Mouse (Mus musculus): ENCODE data around the gene Spp1.

Spp1 gene

DNA sequence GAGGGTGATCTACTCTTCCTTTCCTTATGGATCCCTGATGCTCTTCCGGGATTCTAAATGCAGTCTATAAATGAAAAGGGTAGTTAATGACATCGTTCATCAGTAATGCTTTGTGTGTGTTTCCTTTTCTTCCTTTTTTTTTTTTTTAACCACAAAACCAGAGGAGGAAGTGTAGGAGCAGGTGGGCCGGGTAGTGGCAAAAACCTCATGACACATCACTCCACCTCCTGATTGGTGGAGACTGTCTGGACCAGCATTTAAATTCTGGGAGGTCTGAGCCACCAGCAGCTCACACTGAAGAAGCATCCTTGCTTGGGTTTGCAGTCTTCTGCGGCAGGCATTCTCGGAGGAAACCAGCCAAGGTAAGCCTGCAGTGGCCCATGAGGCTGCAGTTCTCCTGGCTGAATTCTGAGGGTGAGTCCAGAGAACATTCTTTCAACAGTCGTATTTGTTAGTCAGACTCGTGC lies at the start of gene Spp1:
Spp1 (plus strand) TSS at position 284 of the 467 bp plus-strand sequence.
- no peak for DNase-seq (ENCODE audit: low read depth)

DNA sequence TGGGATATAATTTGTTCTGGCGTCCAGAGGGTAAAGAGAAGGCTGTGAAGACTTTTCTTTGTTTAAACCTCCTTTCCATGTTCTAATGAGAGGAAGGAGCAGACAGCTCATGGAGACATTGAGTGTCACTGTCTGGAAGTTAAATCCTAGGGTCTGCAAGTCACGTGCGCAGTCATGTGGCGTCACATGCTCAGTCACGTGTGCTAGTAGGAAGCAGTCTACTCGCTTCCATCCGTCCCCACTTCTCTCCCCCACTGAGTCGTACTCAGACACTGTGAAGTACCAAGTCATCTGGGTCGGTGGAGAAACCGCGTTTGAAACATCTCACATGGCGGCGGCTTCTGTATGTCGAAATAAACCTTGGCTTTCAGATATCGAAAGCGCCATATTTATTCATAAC lies 49.4 kb upstream of the Spp1 start:
- DNase-seq (ENCODE audit: low read depth) = no peak

DNA sequence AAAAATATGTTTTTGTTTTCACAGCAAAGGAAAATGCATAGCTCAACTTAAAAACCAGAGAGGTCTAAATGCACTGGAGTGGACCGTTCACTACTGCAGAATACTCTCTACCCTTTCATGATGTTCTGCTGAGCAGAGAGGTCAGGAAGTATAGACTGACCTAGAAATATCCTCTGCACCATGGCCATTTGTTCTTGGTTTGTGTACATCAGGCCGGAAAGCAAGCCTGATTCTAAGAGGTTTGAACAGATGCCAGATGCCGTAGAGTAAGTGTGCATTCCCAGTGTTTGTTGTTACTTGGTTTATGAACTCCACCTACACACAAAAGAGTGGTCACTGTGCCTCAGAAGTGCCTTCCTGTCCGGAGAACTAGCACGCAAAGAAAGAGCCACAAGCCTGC lies 48.0 kb upstream of the Spp1 start:
- no peak for DNase-seq (ENCODE audit: low read depth)

DNA sequence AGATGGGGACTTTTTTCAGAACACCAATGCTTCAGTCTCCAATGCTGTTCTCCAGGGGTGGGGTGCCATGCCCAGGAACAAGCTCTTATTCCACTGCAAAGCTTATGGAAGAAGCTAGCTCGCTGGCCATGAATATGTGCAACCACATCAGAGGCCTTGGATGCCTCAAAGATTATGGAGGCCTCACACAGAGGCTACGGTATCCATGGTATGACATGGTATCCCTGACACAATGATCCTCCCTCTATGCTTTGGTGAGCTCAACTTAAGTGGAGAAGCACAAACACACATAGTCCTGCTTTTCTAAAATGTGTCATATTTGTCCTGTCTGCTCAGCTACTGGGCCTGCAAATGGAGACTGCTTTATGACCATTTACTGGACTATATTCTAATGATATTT lies 44.0 kb upstream of the Spp1 start:
- no peak for DNase-seq (ENCODE audit: low read depth)

DNA sequence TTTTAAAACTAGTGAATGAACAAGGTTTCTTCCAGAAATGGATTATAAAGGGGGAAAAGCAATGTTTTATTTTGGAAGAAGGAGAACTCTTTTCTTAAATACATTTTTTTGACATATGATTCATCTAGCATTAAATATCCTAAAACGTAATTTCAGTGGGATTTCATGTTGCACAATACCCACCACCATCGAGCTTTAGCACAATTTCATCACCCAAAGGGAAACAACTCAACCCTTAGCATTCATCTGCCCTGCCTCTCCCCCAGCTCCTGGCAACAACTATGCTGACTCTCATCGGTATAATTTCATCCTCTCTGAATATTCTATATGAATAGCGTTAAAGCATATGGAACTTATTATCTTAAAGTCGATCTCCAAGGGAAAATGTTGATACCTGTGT lies 42.1 kb upstream of the Spp1 start:
- DNase-seq (ENCODE audit: low read depth) = no peak

DNA sequence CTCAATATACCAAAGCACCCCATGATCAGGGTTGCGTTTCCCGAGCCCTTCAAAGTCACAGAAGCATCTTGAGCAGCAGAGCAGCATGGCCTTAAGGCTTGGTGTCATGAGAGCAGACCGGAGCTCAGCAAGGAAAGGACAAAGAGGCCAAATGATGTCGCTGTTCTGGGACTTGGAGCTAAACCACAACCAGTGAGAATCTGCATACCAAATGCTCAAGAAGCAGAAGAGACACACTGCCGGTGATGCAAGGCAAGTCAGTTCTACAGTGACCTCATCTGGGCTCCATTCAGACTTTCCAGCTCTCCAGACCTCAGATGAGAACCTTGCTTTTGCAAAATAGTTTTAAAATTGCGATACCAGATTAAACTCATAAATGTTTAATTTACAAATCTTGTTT lies 38.6 kb upstream of the Spp1 start:
- no peak for DNase-seq (ENCODE audit: low read depth)

DNA sequence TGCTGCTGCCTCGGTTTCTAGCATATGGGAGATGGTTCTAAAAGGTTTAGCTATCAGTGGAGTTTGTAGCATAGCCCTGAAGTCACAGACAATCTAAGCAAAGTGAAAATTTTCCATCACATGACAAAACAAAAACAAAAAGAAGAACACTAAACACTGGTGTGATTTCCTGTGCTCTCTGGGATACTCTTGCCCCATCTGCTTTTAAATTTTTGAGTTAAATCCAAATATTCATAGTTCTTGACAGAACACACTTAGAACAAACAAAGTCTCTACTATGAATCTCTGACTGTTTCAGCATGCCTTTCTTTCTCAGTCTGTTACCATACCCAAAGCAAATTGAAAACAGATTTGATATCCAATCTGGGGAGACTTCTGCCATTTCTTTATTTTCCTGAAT lies 36.9 kb upstream of the Spp1 start:
- DNase-seq (ENCODE audit: low read depth) = no peak

DNA sequence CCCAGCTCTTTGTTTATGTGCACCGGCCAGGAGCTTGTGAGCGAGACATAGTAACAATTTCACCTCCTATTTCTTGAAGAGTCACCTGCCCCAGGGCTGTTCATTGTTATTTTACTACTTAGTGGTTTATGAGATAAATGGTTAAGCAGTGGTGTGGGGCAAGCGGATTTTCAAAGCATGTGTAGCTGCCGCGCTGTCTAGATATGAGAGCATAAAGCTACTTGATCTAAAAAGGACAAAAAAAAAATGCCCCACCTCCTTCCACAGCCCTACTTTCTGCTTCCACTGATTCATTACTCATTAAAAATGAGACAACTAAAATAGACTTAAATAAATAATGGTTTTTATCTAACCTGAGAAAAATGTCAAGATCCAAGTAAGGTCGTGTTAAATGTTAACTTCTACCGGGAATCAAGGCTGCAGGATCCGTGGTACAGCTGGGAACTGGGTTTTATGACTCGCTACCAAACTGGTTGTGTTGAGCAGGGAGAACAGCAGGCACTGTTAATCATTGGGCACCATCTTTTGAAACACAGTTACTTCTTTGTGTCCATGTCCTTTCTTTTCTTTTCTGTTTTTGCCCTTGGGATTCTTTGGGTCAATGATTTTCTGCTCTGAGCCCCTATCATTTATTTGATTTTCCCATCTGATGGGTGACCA lies 35.5 kb upstream of the Spp1 start:
- no peak for DNase-seq (ENCODE audit: low read depth)

DNA sequence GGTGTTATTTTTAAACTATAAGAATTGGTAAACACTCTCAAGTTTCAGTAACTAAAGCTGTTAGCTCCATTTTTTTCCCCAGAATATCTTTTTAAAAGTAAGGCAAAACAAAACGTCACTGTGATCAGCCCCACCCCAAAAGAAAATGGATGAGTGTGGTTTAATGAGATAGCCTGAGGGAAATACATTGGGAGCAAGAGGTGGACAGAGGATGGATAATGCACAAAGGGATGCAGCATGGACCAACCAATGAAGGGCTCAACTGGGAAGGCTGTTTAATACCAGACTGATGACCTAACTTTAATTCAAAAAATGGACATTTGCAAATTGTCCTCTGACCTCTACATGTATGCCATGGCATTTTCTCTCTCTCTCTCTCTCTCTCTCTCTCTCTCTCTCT lies 34.9 kb upstream of the Spp1 start:
- DNase-seq (ENCODE audit: low read depth) = no peak

DNA sequence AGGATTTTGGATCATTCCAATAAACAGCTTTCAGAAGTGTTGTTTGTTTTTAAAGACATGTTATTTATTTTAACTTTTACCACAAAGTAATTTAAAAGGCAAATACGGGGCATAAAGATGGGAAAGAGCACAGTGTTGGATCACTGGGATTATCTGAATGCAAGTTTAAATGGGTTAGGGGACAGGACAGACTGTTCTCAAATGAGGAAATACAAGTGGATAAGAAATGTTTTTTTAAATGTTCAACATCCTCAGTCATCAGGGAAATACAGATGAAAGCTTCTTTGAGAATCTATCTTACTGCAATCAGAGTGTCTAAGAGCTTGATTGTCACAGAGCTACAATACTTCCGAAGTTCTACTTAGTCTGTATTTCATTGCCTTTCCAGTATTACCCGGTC lies 32.3 kb upstream of the Spp1 start:
- no peak for DNase-seq (ENCODE audit: low read depth)

DNA sequence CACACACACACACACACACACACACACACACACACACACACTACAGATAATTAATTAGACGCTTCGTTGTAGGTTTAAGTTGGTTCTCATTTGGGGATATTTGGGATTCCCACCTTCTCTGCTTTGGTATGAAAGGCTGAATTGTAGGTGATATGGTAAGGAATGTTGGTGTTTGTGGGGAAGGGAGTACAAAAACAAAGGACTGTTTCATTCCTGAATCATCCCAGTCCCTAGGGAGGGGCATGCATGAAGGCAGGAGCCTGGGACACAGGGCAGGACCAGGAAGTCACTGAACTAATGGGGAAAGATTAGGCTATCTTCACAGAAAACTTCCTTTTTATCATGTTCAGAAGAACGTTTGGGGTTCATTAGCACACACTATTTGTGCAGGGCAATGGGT lies 31.6 kb upstream of the Spp1 start:
- no peak for DNase-seq (ENCODE audit: low read depth)

DNA sequence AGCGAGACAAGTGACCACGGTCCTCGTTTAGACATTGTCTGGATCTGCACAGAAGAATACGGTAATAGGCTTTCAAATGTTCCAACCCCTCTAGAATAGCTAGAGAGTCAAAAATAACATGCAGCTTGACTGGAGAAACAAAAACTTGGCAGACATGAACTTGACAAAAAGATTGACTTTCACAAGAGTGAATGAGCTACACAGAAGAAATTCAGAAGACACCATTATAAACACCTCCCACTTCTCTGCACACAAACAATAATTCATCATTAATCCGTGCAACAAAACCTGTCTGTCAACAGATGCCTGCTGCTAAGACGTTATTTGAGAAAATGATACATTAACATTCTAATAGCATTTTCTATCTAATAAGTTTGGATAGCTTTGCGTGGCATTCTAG lies 30.4 kb upstream of the Spp1 start:
- no peak for DNase-seq (ENCODE audit: low read depth)

DNA sequence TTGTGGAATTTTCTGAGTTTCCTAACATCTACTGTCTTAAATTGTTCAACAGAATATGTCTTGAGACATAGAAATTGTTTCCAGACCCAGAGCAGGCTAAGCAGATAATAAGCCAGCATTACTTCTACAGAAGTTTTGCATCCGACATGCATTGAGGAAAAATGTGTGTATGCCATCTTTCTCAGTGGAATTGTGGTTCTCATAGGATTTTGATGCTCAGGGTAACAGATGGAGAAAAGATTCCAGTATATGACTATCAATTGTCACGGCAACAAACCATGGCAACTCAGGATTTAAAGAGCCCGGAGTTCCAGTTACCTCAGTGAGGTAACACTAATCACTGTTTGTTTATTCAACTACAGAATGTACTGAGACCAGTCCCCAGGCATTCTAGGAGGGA lies 29.9 kb upstream of the Spp1 start:
- DNase-seq (ENCODE audit: low read depth) = no peak

DNA sequence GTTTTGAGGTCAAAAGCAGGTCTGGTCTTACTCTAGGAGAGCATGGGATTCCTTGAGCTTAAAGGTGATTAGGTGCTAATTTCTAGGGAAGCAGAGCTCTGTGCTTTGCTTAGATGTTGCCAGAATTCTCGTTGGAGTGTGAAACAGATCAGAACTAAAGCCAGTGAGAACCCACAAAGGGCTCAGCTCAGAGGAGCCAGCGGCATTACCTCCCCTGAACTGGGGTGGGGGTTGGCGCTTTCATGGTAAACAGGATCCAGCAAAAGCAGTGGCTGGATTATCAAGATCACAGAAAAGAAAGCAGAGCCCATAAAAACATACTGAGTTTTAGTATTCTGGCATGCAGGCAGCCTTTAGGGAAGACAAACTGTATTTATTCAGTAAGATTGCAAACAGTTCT lies 28.2 kb upstream of the Spp1 start:
- no peak for DNase-seq (ENCODE audit: low read depth)

DNA sequence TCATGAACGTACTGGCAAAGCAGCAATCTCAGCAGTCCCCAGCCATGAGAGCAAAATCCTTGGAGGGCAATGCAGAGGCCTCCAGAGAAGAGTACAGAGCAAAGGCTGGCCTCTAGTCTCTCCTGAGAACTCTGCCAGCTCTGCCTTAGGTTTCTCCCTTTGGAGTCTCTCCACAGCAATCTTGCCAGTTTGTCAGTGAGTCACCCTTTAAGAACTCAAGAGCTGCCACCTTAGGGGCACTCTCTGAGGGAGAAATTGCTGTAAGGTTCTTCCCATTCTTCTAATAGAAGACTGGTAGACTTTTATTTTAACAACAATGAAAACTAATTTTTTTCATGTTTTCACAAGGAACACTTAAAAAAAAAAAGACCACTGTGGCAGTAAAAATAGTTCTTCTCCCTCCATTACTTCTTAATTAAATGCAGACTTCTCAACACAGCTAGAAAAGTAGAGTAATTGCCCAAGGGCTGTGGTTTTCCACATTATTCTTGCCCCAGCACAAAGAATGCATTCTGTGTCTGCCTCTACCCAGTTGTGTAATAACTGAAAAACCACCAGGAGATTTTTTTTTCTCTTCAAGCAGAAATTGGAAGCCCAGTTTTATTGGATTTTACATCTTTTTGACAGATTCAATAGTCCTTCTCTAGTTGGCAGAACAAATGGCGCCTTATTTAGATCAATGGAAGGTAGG lies 27.2 kb upstream of the Spp1 start:
- no peak for DNase-seq (ENCODE audit: low read depth)

DNA sequence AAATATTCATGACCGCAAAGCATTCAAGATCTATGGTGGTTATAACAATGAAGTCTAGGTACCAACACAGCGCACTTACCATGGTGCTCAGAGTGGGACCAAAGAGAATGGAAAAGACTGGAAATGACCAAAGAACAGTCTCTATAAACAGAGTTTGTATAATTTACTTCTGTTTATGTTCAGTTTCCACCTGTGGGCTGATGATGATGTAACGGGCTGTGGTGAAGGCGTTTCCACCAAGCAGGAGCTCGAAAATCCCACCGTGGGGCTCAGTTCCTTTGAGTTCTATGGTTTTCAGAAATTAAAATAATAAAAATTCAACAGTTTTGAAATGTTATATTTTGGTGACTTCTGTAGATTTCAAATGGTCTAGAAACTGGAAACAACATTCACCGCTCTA lies 26.4 kb upstream of the Spp1 start:
- no peak for DNase-seq (ENCODE audit: low read depth)

DNA sequence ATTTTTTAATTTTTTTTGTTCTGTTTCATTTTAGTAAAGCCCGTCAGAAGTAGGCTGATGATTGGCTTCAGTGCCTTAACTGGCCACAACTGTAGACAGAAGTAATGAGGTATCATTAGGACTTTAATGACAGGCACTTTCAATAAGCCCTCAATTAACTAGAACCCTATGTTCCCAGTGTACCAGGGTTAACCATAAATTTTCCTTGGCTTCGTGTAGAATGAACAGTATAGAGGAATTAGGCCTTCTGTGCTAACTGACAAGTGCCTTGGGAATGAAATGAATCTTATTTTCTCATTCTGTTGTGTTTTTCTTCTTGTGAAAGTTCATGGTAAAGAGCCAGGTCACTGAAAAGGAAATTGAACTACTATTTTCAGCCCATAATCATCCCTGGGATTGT lies 18.9 kb upstream of the Spp1 start:
- no peak for DNase-seq (ENCODE audit: low read depth)

DNA sequence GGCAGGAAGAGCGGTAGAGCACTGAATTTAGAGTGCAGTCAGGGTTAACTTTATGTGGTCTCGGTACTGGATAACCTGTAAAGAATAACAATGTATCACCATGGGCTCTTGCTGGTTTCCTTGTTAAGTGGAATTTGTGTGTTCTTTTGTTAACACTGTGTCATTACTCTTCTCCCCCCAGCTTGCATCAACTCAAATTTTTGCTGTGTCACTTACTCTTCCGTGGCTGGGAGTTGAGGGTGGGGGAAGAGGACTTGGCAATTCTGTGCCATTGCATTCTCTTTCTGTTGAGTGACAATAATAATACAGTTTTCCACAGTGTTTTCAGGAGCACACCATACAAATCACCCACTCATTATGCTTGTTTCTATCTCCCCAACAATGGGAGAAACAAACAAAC lies 17.9 kb upstream of the Spp1 start:
- no peak for DNase-seq (ENCODE audit: low read depth)

DNA sequence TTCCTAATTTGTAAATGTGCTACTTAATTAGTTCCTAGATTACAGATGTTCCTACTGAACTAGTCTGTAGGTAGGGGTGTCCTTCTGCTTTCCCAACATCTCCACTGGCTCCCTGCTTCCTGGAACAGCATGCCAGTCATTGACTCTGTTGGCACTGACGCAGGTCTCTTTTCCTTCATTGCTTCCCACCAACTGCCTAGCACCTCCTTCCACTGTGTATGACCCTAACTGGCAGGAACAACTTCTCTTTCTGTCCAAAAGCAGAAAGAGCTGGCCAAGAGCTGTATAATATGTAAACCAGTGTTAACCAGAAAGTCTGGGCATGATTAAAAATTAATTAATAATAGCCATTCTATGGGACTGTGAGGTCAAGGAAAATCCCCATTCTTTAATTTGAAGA lies 17.2 kb upstream of the Spp1 start:
- DNase-seq (ENCODE audit: low read depth) = no peak

DNA sequence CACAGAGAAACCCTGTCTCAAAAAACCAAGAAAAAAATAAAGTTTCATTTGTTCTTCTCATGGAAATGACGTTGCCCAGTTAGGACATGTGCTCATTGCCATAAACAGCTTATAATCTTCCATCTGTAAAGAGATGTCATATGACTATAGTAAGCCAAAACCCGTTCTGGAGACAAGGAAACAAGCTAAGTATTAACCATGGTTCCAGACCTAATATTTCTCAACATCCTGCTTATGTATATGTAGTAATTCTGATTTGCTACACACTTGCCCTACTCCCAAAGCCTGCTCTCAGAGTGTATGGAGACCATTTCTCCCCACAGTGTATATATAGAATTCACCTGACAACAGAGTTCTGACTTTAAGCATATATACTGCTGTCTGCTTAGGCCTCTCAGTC lies 12.9 kb upstream of the Spp1 start:
- no peak for DNase-seq (ENCODE audit: low read depth)

DNA sequence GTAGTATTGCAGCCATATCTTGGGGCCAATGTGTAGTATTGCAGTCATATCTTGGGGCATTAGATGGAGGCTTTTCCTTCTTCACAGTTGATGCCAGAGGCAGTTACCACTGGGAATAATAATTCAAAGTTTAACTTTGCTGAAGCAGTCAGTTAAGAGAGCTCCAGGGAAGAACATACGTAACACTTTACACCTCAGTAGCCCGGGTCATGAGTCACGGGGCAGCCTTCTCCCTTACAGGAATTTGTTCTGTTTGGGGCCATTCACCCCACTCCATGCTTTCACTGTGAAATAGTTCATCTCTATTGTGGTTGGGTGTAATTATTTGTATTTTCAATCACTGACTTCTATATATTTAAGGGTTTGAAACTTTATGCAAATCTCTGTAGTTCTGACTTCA lies 11.1 kb upstream of the Spp1 start:
- DNase-seq (ENCODE audit: low read depth) = no peak

DNA sequence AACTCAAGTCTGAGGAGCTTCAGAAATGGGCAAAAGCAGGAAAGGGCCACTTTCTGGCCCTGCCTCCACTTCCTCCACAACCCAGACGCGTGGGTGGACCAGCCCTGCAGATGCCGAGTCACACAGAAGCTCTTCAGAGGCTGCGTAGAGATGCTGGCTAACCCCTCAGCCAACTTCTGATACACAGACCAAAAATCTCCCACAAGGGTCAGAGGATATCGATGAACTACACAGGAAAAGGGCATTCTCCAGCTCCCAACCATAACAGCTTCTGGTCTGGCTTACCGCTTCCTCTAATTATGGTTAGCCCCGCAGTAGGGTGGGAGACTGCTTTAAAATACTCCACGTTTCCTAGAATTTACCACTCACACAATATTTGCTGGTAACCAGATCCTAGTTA lies 9.0 kb upstream of the Spp1 start:
- no peak for DNase-seq (ENCODE audit: low read depth)

DNA sequence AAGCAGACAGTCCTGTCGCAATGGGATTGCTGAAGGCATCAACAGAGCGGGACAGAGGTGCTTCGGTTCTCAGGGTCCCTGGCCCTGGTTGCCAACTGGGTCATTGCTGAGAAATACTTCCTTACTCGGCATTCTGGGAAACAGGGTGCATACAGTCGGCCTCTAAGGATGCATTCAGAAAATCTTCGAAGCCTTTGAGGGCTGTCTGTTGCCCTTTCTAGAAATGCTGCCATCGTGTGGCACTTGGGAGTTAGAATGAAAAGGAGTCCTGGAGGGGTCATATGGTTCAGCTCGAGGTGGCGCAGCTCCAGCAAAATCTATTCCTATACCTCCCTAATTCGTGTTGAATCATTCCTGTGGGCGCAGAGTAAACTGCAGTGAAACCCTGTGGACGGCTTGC lies 2.0 kb upstream of the Spp1 start:
- DNase-seq (ENCODE audit: low read depth) = no peak

DNA sequence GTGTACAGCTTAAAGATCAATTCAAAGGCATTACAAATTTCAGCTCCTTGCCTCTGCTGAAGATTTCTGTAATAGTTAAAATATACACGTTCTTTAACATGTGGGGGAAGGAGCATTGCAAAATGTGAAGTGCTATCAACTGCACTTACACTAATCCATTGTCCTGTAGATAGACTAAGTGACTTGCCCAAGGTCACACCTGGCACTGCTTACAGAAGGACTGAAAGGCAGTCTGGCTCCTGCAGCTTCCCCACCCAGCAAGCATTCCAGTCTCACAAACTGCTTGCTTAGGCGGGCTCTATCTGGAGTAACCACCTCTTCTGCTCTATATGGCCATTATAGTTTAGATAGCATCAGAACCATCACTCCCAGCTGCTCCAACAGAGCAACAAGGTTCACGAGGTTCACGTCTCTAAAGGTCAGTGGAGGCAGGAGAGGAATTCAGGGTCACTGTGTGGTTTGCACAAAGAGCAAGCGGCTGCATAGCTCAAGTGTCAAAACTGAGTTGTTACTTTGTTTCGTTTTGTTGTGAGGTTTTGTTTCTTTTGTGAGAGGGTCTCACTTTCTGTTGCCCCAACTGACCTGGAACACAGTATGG lies 851 bp upstream of the Spp1 start:
- DNase-seq (ENCODE audit: low read depth) = no peak
